Comparison of ENCODE assay signal across 18 mouse cellular contexts in the genomic region with DNA sequence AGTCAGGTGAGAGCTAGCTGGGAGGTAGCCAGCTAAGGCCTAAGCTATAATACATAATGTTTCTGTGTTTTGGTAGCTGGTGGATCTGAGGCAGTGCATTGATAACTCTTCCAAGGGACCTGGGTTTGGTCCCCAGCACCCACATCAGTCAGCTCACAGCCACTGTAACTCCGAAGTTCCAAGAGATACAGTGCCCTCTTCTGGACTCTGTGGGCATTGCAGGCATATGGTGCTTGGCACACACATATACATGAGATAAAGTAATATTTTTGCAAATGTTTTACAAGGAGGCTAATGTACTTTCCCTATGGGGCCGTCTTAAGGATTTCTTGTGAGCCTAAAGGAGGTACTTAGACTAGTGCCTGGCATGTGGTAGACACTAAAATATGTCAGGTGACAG.
DNase-seq lines count a peak whose midpoint lies in the region; ATAC-seq and TF ChIP-seq lines count a peak whose summit lies in the region.
"Had no signal": no experiment of that assay in that cellular context is flagged by ENCODE, and none has a peak within 500 bp of the region (broad histone marks: within the 10 kb centered on the region; RNA-seq: fewer than 3 reads in every experiment).

No protein-coding gene starts in this region.

- no peak overlapping the region for H3K27ac ChIP-seq in kidney, postnatal 0 days
- H3K27ac ChIP-seq in midbrain, embryonic 13.5 days, result no peak overlapping the region

- no peak for DNase-seq in kidney, postnatal 0 days (ENCODE audit: low spot score)
- no peak for DNase-seq in kidney, adult 18-20 months
- DNase-seq in A20 (ENCODE audit: low read depth, low spot score) (peak; percentile 13), ZHBTc4 (ENCODE audit: low read depth, low spot score) (peak; percentile 17)
- DNase-seq in kidney, postnatal 25 days, result no peak
- DNase-seq: adrenal gland, postnatal 10 days; cerebellum, adult 18-20 months; cerebellum, postnatal 36 days; gastrocnemius, postnatal 25 days; kidney, adult 8-10 months; lung, adult 18-20 months; lung, postnatal 14 days; right cerebral cortex, postnatal 25 days had no signal

- H3K36me3 ChIP-seq in kidney, postnatal 0 days (ENCODE audit: insufficient read depth, low read length), result no peaks in the 10 kb centered on the region
- H3K36me3 ChIP-seq in E14TG2a.4 (ENCODE audit: insufficient read depth, low read length), result no peaks in the 10 kb centered on the region
- H3K36me3 ChIP-seq in midbrain, embryonic 13.5 days, result no peaks in the 10 kb centered on the region

- H3K4me2 ChIP-seq in kidney, postnatal 0 days (ENCODE audit: low read length), result no peak overlapping the region
- H3K4me2 ChIP-seq in midbrain, embryonic 13.5 days (replicated peaks), result no peak overlapping the region

- H3K4me1 ChIP-seq in kidney, postnatal 0 days (replicated peaks; ENCODE audit: insufficient read depth, low read length), result no peaks in the 10 kb centered on the region
- no peaks in the 10 kb centered on the region for H3K4me1 ChIP-seq in E14TG2a.4 (replicated peaks; ENCODE audit: low read depth, low read length)
- H3K4me1 ChIP-seq in midbrain, embryonic 13.5 days (replicated peaks), result no peaks in the 10 kb centered on the region
- H3K4me1 ChIP-seq: megakaryocyte, embryonic 14.5 days had no signal

- no peaks in the 10 kb centered on the region for H3K27me3 ChIP-seq in kidney, postnatal 0 days (ENCODE audit: insufficient read depth, low read length)
- H3K27me3 ChIP-seq in E14TG2a.4 (ENCODE audit: insufficient read depth, low read length), result no peaks in the 10 kb centered on the region
- no peaks in the 10 kb centered on the region for H3K27me3 ChIP-seq in midbrain, embryonic 13.5 days
- H3K27me3 ChIP-seq: megakaryocyte, embryonic 14.5 days had no signal

- WGBS in kidney, postnatal 0 days, result 87% methylated on average over 2 of the region's 2 CpGs
- 88% methylated on average over 2 of the region's 2 CpGs for WGBS in midbrain, embryonic 13.5 days

- peak; percentile 4; the same call in 1 of the 2 replicates for TF ChIP-seq CTCF in kidney, postnatal 0 days (IDR thresholded peaks at IDR 0.05; ENCODE audit: low read depth)
- TF ChIP-seq CTCF in E14TG2a.4 (conservative IDR thresholded peaks at IDR 0.05; ENCODE audit: low read length), result peak; percentile 52

- ATAC-seq in kidney, postnatal 0 days (replicated peaks; ENCODE audit: low FRiP score, low read depth), result no peak
- ATAC-seq in midbrain, embryonic 13.5 days, result no peak
- ATAC-seq: activated CD4-positive, CD25-positive, alpha-beta regulatory T cell, adult 4 months; midbrain, embryonic 16.5 days had no signal

- no peaks in the 10 kb centered on the region for H3K9me3 ChIP-seq in kidney, postnatal 0 days (replicated peaks; ENCODE audit: low read length)
- H3K9me3 ChIP-seq in E14TG2a.4 (ENCODE audit: low read length), result peaks cover 38% of the 10 kb centered on the region
- H3K9me3 ChIP-seq in midbrain, embryonic 13.5 days, result no peaks in the 10 kb centered on the region

- no peak overlapping the region for H3K9ac ChIP-seq in kidney, postnatal 0 days (ENCODE audit: low read depth, low read length)
- H3K9ac ChIP-seq in midbrain, embryonic 13.5 days (replicated peaks), result no peak overlapping the region

- no peak overlapping the region for H3K4me3 ChIP-seq in kidney, postnatal 0 days (replicated peaks; ENCODE audit: low read depth, low read length)
- H3K4me3 ChIP-seq in E14TG2a.4 (replicated peaks; ENCODE audit: low read length), result no peak overlapping the region
- no peak overlapping the region for H3K4me3 ChIP-seq in midbrain, embryonic 13.5 days (replicated peaks)
- H3K4me3 ChIP-seq: megakaryocyte, embryonic 14.5 days had no signal

Comparison
In these comparisons a context has a peak if more than half of its experiments do, and no peak if none do; other contexts are left out.
1. DNase-seq: peak in A20 (single experiment) and ZHBTc4 (single experiment); none in kidney, postnatal 0 days (single experiment), kidney, adult 18-20 months (single experiment) and kidney, postnatal 25 days (0 of 2).